Mouse (Mus musculus) retina, embryonic 14.5 days (tissue): Measurements from ENCODE around the gene Rhot1.
"Not testable (repeated sequence)": the region's sequence is repeated elsewhere in the genome, so short reads cannot be mapped to it uniquely, and the experiment has no call there.

ENCODE experiments used
- DNase-seq: peaks from one replicate; pipeline ENCODE4 v3.0.0-alpha.2; 2015; ENCODE audit warnings: low spot score

The Rhot1 gene

DNA sequence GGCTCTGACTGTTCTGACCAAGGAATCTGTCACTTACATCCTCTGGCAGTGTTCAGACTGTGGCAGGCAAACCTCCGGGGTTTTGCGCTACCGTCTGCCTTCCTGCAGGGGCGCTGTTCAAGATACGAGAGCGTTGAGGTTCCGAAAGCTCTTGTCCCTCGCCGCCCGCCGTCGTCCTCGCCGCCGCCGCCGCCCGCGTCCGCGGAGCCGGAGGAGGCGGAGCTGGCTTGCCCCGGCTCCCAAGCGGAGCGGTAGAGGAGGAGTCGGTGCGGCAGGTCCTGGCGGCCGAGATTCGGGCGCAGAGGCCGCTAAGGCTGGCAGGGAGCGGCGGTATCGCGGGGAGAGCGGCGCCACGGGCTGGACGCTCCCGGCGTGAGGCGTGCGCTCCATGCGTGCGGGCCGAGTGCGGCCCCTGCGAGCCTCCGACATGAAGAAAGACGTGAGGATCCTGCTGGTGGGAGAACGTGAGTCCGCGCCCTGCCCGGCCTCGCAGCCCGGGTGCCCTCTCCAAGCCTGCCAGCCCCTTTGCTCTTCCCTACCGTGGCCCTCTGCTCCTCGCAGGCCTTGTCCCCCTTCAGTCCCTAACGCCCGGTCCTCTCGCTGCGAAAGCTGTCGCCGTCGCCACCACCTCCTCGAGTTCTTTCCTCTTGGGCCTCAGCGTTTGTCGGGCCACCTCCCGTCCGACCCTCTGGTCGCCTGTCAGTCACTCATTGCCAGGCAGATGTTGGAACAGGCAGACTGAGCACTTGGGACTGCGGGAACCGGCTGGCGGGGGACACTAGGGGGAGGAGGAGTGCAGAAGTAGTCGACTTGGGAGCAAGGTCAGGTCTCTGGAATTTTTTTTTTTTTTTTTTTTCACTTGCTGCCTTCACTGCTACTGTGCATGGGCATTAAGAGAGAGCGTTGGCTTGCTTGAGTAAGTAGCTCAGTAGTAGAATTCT lies at the start of gene Rhot1:
Gene Rhot1, plus strand, starts transcription at position 160 of the 941 bp plus-strand sequence.
- peak; percentile 97 for DNase-seq

DNA sequence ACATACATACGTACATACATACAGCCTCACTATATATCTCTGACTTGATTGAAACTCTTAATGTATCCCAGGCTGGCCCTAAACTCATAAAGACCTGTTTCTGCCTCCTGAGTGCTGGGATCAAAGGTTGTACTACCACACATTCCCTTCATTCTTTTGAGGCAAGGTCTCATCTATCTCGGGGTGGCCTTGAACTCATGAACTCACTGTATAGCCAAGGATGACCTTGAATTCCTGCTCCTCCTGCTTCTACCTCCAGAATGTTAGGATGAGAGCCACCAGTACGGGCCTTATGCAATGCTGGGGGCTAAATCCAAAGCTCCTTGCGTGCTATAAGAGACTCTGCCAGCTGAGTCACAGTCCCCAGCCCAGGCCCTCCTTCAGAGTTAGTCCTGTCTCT lies 47.8 kb upstream of the Rhot1 start:
- DNase-seq = no peak

DNA sequence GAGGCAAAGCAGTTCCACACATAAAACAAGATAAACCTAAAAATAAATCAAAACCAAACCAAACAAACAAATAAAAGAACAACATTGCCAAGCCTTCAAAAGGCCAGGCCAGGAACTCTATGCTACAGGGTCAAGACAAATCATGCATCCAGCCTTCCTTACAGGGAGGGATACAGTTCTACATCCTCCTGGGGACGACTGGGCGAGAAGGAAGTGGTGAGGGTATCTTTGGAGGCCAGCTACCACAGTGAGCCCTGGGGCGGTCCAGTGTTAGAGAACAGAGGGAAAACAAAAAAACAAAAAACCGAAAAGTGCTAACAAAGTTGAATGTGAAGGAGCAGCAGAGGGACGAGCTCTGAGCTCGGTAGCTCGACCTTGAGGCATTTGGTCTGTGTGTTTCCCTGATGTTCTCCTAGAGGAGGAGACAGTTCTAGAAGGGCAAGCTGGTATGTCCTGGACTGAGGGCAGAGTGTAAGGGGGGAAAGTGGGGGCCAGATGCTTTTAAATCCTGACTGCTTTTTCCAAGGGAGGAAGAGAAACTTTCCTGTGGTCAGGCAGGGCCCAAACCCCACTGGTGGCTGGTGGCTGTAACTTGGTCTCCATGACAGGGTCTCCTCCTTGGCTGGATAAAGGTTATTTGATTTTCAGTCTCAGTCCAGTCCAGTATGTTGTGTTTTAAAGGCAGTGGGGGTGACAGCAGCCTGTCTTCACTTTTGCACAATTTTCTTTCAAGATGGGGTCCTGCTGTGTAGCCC lies 45.3 kb upstream of the Rhot1 start:
- DNase-seq = no peak

DNA sequence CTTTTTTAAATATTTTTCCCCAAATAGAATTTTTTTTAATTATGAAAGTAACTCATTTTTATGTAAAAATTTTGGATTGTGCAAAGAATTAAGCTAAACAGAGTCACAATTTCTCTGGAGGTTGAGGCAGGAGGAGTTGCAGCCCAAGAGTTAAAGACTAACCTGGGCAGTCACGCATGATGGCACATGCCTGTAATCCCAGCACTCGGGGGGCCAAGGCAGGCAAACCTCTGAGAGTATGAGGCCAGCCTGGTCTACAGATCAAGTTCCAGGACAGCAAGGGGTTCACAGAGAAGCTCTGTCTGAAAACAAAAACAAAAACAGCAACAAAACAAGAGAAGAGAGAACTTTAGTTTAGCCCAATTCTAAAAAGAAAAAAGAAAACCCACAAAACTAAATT lies 44.6 kb upstream of the Rhot1 start:
- DNase-seq = no peak

DNA sequence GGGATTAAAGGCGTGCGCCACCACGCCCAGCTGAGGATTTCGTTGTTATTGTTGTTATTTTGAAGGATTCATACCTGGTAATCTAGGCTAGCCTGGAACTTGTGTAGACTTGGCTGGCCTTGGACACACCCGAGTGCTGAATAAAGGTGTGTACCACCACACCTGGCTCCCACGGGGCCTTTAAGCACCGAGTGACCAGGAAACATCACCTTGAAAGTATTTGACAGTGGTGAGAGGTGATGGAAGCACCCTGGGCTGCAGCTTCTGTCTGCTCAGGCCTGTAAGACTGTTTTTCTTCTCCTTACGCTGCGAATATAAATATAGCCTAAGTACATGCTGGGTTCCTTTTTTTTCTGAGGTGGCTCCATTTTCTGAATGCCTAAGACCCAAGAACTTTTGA lies 40.7 kb upstream of the Rhot1 start:
- no peak for DNase-seq

DNA sequence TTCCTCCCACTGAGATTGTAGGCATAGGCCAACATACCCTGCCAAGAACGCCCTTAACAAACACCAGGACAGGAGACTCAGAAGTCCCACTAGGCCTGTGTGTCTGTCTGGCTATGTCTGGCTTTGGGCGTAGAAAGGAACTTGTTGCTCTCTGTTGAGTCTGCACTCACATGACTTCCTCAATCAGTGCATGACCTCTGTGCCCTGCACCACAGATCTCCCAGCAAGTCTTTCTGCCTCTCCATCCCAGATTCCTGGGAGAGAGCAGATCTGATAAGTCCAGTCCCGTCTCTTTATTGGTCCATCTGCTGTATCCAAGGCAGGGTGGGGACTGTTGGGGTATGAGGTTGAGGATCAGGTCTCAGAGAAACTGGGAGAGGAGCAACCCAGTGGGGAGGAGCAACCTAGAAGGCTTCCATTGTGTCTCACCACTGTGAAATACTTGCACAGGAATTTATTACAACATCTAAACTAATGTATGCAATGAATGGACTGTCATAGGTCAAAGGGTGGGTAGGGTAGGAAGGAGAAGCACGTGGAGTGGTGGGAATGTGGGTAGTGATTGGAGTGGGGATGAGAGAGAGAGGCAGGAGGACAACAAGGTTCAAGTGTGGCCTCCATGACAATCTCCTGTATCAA lies 40.1 kb upstream of the Rhot1 start:
- DNase-seq = no peak

DNA sequence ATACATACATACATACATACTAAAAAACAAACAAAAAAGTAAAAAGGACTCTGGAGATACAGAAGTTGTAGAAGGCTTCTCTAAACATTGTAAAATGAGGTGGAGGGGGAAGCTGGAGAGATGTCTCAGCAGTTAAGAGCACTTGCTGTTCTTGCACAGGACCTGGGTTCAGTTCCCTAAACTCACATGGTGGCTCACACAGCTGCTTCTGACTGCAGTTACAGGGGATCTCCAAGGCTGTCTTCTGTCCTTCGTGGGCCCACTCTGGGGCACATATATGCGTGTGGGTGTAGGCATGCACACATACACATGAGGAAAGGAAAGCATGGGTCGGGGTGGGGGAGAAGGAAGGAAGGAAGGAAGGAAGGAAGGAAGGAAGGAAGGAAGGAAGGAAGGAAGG lies 39.2 kb upstream of the Rhot1 start:
- DNase-seq = no peak

DNA sequence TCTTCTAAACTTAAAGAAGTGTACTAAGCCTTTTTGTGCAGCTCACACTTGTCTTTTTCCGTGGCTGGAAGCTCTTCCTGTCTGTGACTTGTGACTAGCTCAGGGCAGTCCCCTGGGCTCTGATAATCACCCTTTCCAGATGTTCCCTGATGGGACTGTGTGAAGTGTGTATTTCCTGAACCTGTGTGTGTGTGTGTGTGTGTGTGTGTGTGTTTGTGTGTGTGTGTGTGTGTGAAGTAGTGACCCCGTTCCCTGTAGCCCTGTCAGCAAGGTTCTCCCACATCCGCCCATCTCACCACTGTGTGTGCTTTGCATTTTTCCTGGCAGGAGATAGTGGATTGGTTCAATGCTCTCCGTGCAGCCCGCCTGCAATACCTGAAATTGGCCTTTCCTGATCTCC lies 38.5 kb upstream of the Rhot1 start:
- DNase-seq = no peak

DNA sequence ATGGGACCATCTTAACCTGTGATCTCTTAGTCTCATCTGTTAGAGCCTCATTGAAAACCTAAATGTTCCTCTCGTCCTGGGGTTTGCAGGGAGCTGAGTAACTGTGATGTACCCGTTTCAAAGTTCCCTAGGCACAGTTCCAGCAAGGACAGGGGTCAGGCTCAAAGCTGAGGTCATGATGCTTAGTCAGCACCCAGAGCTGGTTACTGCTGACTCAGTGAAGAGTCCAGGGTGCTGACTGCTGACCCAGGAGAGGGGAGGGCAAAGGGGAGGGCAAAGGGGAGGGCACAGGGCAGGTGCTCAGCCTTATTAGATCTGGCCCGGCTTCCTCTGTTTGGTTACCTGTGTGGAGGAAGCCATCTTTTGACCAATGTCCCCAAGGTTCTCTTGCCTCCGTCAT lies 36.9 kb upstream of the Rhot1 start:
- DNase-seq = no peak

DNA sequence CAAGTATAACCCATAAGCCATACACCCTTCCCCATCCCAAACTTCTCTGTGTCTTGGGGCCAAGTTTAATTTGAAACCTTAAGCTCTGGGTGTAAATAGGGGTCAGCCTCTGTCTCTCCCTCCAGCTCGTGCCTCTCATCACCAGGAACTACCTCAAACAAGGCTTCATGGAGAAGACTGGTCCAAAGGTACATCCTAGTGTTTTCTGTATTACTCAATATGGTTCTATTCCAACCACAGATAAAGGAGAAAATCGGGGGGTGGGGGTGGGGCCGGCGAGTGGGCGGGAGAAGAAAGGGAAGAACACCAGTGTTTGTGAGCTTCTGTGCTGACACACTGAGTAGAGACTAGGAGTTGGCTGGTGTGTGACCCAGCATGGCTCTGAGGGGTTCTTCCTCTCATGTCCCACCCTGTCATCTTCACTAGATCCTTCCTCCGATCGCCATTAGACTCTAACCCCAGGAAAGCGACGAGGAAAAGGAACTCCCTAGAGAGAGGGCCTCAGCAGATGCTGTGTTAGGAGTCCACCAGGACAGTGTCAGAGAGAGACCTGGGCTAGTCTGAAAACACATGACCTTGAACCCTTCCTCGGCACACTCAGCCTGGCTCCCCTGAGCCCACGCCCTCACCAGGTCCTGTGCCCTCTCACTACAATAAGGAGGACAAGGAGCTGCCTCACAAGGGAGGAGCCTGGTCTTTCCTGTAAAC lies 34.7 kb upstream of the Rhot1 start:
- no peak for DNase-seq

DNA sequence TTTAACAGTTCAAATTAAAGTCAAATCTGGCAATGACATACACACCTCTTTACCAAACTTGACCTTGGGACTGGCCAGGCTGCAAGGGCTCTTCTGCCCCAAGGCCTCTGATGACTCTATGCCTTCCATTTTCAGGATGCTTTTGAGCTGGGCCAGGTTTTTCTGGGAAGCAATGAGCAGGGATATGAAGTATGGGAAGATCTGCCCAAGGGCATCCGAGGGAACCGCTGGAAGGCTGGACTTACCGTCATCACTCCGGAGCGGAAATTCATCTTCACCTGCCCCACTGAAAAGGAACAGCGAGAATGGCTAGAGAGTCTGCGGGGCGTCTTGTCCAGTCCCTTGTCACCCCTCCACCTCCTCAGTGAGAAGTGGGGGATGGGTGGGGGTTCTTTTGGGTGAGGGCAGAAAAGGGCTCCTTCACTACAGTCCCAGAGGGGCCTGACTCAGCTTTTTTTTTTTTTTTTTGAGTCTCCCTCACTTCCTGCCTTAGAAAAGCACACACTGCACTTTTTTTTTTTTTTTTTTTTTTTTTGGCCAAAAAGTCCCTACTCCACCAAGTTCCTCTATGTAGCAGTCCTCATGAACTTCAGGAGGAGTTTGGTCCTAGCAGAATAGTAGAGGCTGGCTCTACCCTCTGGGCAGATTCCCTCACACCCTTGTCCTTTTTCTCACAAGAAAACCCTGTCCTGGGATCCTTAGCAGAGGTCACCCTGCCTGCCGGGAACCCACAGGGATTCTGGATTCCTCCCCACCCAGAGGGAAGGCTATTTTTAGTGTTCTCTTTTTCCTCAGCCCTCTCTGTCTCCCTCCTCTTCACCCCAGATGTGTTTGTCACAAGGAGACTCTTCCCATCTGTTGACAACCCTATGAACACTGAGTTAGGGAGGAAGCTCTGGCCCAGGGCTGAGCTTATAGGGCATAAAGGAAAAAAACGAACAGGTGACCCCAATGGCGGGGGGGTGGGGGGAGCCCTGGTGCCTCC lies 31.6 kb upstream of the Rhot1 start:
- no peak for DNase-seq

DNA sequence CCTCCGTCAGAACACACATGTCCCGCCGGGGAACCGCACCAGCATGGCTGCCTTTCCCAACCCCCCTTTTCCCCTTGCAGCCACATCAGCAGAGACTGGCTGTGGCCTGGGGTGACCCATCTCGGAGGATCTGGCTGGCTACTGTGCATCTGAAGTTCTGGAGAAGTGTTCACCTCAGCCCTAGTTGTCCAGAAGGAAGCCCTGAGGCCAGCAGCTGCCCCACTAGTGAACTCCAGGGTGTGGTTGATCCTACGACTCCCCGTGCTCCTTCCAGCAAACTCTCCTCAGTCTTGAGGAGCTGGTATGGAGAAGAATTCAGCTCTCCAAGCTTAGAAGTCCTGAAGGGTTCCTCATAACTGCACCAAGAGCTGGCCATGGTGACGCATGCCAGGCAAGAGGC lies 30.5 kb upstream of the Rhot1 start:
- no peak for DNase-seq

DNA sequence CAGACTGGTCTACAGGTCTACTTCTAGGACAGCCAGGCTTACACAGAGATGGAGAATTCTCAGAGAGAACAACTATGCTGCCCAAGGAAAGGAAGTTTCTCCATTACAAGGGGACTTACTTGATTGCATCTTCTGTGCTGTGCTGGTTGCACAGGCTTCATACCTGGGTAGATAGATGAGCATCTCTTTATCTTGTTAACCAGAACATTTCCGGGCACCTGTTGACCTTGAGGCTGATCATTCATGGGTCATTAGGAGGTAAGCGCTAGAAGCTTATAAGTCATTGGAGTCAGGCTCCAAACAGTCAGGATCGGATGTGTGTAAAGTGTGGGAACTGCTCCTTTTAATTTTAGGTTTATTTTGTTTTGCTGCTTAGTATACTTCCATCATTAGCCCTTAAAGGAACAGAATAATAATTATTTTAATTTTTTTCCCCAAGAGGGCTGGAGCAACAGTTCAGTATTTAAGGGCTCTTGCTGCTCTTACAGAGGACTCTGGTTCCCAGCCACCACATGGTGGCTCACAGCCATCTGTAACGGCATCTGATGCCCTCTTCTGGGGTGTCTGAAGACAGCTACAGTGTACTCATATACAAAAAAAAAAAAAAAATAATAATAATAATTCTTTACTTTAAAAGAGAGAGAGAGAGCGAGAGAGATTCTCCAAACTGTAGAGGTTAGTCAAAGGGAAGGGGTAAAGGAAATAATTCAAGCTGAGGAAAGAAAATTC lies 27.6 kb upstream of the Rhot1 start:
- no peak for DNase-seq

DNA sequence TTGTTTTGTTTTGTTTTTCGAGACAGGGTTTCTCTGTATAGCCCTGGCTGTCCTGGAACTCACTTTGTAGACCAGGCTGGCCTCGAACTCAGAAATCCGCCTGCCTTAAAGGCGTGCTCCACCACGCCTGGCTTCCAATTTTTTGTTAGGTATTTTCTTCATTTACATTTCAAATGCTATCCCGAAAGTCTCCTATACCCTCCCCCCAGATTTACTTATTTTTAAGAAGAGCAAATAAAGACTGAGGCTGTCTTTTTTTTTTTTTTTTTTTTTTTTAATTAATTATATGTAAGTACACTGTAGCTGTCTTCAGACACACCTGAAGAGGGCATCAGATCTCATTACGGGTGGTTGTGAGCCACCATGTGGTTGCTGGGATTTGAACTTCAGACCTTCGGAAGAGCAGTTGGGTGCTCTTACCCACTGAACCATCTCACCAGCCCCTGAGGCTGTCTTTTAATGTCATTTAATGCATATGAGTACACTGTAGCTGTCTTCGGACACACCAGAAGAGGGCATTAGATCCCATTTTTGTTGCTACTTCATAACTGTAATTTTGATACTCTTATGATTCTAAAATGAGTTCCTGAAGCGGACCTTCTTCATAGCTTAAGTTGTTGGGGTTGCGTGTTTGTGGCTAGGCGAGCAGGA lies 25.6 kb upstream of the Rhot1 start:
- DNase-seq = not testable (repeated sequence)

DNA sequence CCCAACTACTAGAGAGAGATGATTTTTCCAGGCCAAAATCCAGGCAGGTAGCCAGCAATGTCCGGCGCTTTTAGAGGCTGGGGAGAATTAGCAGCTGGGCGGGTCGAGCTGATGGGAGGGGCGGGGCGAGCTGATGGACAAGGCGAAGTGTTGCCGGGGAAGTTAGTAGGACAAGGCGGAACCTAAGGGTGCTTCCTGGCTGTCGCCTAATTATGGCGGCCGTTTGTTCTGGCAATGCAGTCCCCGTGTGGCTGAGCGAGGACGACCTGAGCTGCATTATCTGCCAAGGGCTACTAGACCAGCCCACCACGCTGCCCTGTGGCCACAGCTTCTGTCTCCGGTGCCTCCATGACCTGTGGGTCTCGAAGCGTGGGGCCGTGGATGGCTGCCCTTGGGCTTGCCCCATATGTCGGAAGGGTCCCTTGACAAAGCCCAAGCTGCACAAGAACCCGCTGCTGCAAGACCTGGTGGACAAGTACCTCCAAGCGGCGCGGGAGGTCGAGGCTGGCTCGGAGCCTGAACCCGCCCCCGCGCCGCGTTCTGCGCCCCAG lies 25.0 kb upstream of the Rhot1 start, which contains the start of gene Rnf135:
Gene Rnf135, plus strand, starts transcription at position 147 of the 551 bp plus-strand sequence.
- peak; percentile 83 for DNase-seq

DNA sequence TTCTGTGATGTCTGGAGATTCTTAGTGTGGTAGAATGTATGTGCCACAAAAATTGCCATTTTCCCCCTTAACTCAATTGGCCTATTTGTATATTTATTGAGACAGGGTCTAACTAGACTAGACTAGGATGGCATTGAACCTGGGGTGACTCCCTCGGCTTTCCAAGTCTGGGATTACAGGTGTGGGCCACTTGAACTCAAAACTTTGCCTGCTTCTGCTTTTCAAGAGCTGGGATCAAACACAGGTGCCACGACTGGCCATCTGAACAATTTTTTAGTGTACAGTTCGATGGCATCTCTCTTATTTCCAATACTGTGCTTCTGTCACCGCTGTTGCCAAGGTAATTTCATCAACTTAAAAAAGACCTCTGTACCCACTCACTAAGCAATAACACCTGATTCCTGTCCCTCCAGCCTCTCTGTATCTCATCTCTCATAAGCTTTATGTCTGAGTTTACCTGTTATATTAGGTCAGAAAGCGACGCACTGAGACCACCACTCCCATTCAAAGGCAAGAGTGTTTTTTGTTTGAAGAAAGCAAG lies 24.2 kb upstream of the Rhot1 start:
- DNase-seq = no peak

DNA sequence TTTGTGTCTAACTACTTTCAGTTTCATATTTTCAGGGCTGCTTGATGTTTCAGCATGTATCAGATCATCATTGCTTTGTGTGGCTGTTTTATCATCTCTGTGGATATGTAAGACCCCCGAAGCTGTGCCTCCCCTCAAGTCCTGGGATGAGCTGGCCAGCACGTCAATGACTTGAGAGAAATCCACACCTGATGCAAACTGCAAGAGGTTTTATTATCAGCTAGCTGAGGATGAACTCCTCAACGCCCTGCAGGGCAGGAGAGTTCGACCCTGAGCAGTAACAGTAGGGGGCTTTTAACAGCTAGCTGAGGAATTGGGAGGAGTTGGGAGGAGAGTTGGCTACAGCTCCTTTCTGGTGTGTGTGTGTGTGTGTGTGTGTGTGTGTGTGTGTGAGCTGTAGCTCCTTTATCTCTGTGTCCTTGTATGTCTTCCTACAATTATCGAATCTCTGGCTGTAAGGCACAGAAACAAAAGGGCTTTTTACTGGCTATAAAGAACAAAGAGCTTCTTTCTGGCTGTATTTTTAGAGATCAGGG lies 23.3 kb upstream of the Rhot1 start:
- not testable (repeated sequence) for DNase-seq

DNA sequence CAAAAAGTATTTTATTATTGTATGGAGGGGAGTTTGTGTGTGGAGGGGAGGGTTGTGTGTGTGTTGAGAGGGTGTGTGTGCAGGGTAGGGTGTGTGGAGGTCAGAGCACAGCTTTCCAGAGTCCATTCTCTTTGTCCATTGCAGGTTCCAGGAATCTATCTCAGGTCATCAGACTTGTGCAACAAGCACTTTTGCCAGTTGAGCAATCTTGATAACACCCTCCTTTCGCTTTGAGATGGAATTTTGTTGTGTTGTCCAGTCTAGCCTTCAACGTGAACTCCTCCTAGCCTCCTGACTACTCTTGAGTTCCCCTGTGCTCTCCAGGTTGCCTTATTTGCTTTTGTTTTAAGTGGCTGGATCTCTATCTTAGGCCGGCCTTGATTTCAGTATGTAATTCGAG lies 18.5 kb upstream of the Rhot1 start:
- DNase-seq = no peak

DNA sequence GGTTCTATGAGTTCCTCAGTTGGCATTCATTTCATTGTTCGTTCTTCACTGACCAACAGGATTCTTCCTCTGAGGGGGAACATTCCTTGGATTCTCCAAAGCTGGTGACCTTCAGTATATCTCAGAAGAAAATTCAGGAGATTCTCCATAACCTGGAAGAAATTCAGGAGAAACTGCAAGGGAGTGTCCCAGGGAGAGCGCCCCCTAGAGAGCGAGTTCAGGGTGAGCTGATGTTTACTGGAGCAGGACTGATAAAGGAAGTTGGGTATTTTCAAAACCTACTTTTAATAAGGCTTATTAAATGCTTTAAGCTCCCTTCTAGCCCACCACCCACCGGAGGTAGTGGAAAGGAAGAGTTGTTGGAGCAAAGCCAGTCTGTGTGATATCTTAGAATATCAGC lies 15.0 kb upstream of the Rhot1 start:
- no peak for DNase-seq
